Mouse (Mus musculus): ENCODE results near the gene Dydc1. TPM values are rescaled to one million over a fixed set of nuclear protein-coding genes. Genes with fewer than 3 reads are reported as not detected.

The Dydc1 gene
- polyA plus RNA-seq (2012; rRNA removed), result not detected in 2 replicates

GRCm38 (mm10) chr14:41072229-41072943, at the start of gene Dydc1:
TSS of gene Dydc1 (plus strand) at chr14:41072911.

DNA sequence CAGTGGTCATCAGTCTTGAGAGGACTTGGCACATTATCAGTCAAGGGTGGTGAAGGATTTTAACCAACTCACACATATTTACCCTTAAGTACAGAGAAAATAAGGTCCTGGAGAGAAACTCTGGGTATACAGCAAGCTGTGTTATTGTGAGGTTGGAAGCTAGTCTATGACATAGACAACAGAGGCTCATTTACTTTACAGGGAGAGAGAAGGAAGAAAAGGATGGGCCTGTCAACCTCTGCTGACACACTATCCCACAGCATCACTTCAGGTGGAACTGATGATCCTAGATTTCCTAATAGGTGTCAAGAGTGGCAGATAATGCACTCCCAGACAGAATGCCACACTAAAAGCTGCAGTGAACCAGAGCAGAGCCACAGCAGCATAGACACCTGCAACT, 3.6 kb upstream of the Dydc1 start, which contains the start of gene Dydc2:
Gene Dydc2, minus strand, starts transcription at position 101 of the 400 bp plus-strand sequence.

DNA sequence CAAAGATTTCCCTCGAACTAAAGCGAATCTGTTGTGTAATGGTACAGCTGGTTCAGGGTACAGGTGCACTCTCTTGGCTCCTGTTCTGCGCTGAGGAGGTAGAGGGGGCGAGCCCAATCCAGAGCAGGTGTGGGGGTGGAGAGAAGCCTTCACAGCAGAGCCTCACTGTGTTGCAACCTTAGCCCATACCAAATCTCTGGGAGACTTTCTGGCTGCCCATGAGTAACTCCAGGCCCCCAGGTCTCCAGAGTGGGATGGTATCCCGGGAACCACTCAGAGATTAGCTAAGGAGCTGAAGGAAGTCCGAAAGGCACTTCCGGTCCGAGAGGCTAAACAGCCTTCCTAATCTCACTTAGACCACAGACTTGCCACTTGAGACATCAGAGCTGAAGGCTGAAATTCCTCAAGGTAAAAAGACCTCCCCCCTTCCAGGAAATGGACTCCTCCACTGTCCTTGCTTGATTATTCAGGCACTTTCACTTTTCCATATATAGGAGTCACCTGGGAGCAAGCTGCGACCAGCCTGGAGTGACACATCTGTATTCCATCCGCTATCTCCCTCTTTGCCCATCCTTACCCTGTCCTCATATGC, 32.2 kb downstream of the Dydc1 start, which contains the start of gene Mat1a:
Gene Mat1a, plus strand, starts transcription at position 183 of the 592 bp plus-strand sequence.

GRCm38 (mm10) chr14:41131540-41131939, 58.8 kb downstream of the Dydc1 start, which contains the start of gene Sftpa1:
TSS of gene Sftpa1 (plus strand) at chr14:41131782.

Other genes with a start within 250 kb of the Dydc1 start
- gene Sh2d4b, start 179.6 kb upstream of the Dydc1 start, polyA plus RNA-seq (2012; rRNA removed), result 0.14 and 0.17 TPM in 2 replicates
- 30.3 and 31.2 TPM in 2 replicates for gene Tspan14, start 106.1 kb upstream of the Dydc1 start, polyA plus RNA-seq (2012; rRNA removed)
- 84.7 and 87.4 TPM in 2 replicates for gene Fam213a, start 59.1 kb upstream of the Dydc1 start, polyA plus RNA-seq (2012; rRNA removed)
- not detected in 2 replicates for gene Dydc2, start 3.7 kb upstream of the Dydc1 start, polyA plus RNA-seq (2012; rRNA removed)
- gene Mat1a, start 32.1 kb downstream of the Dydc1 start, polyA plus RNA-seq (2012; rRNA removed), result 218 and 257 TPM in 2 replicates
- 0.21 and 0.23 TPM in 2 replicates for gene Sftpa1, start 58.9 kb downstream of the Dydc1 start, polyA plus RNA-seq (2012; rRNA removed)
- gene Mbl1, start 78.5 kb downstream of the Dydc1 start, polyA plus RNA-seq (2012; rRNA removed), result 33.7 and 43.4 TPM in 2 replicates
- gene Sftpd, start 112.2 kb downstream of the Dydc1 start, polyA plus RNA-seq (2012; rRNA removed), result 0.21 and 0.84 TPM in 2 replicates
- gene Gm2832, start 205.9 kb downstream of the Dydc1 start, polyA plus RNA-seq (2012; rRNA removed), result 0.01 and 0.02 TPM in 2 replicates

Data from liver, embryonic 18 days (tissue).